Mouse (Mus musculus) frontal cortex, postnatal 10 days (tissue): ENCODE data around the gene Kxd1.

ENCODE experiments used
- DNase-seq, 2 experiments: peaks; one replicate each; pipeline ENCODE4 v3.0.0; 2022; ENCODE audit warnings: low spot score in 2 of 2, mixed read lengths in 1 of 2

The Kxd1 gene

GRCm38 (mm10) chr8:70527512-70528181 lies at the start of gene Kxd1, which contains the start of gene Fkbp8:
Gene Kxd1, minus strand, starts transcription at chr8:70527956.
Gene Fkbp8, plus strand, starts transcription at chr8:70527724.
- DNase-seq: peak; percentile 95 to 98

DNA sequence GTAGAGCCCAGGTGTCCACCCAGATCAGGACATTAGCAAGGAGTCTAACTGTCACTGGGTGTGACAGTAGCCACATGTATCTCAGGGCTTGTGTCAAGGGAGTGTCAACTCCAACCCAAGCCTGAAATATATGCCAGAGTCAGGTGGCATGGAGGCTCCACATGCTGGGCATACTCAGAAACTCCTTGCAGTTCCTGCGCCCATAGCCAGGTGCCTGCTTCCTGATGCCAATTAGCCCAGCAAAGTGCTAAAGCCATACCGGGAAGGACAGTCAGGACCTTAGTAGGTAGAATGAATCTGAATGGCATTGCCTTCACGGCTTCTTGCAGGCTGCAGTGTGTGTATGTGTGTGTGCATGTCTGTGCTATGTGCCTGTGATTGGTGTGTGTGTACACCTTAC lies 49.5 kb upstream of the Kxd1 start:
- DNase-seq: no peak

DNA sequence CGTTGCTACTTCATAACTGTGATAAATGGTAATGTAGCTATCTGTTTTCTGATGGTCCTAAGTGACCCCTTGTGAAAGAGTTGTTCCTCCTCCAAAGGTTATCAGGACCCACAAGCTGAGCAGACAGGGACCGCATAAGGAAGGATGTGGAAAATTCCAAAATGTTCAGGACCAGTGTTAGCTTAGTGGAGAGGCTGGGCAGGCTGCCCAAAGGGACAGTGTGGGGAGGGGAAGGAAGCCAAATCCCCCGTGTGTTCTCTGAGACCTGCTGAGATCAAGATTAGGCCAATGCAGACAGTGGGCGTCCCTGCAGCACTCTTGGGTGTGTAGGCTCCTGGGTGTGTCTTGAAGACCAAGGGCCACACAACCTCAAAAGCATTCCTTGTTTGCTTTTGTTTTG lies 47.2 kb upstream of the Kxd1 start:
- DNase-seq: no peak

GRCm38 (mm10) chr8:70574302-70574701 lies 46.5 kb upstream of the Kxd1 start:
- DNase-seq: no peak

- DNase-seq: no peak
Observed at GRCm38 (mm10) chr8:70570990-70571389, 43.2 kb upstream of the Kxd1 start.

- DNase-seq: no peak
Observed at GRCm38 (mm10) chr8:70570360-70570759, 42.6 kb upstream of the Kxd1 start.

DNA sequence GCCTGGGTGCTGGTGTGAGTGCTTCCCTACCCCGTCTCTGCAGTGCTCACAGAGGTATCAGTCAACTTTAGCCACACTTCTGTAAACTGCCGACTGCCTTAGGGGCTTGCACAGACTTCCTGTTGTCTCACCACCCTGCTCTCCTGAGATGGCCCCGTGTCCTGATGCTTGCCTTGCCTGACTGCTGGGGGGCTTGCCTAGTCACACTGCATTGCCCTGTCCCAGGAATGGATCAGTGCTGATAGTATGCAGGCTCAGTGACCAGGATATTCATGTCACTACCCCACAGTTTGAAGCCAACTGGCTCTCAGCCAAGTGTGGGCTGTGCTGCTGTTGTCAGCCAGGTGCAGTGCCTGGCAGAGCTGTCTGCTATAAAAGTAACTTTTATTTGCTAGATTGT lies 37.8 kb upstream of the Kxd1 start:
- no peak for DNase-seq

GRCm38 (mm10) chr8:70564696-70565235 lies 37.0 kb upstream of the Kxd1 start:
- no peak for DNase-seq

DNA sequence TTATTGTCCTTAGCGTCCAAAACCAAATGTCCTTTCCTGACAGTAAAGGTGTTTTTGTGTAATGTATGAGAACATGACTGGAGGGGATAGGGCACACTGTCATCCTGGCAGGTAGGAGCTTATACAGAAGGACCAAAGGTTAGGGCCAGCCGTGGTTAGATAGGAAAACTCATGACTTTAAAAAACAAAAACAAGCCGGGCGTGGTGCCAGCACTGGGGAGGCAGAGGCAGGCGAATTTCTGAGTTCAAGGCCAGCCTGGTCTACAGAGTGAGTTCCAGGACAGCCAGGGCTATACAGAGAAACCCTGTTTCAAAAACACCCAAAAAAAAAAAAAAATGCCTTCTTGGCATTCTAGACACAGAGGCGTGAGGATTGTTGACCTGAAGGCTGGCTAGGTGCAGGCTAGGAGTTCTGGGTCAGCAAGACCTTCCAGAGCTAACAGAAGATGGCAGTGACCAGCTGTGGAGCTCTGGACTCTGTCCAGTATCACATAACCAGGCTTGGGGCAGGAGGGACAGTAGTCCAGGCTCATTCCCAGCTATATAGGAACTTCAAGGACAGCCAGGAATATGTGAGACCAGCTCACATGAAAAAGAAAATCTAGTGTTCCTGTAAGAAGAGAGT lies 36.1 kb upstream of the Kxd1 start:
- DNase-seq: no peak

DNA sequence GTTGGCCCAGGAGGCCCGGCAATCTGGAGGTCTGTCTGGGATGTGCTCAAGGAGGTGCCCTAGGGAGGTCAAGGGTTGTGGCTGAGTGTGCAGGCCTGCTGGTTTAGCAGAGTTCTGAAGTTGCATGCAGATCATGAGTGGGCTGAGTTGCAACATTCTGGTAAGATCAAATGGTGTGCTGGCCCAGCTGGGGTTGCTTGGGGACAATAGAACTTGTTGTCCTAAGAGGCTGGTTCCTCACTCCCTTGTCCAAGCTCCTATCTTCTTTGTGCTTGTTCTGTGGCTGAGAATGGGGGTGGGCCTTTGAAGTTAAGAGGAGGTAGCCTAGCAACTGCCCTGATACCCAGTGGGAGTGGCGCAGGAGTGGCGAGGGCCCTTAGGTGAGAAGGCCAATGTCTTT lies 35.0 kb upstream of the Kxd1 start:
- DNase-seq: no peak

DNA sequence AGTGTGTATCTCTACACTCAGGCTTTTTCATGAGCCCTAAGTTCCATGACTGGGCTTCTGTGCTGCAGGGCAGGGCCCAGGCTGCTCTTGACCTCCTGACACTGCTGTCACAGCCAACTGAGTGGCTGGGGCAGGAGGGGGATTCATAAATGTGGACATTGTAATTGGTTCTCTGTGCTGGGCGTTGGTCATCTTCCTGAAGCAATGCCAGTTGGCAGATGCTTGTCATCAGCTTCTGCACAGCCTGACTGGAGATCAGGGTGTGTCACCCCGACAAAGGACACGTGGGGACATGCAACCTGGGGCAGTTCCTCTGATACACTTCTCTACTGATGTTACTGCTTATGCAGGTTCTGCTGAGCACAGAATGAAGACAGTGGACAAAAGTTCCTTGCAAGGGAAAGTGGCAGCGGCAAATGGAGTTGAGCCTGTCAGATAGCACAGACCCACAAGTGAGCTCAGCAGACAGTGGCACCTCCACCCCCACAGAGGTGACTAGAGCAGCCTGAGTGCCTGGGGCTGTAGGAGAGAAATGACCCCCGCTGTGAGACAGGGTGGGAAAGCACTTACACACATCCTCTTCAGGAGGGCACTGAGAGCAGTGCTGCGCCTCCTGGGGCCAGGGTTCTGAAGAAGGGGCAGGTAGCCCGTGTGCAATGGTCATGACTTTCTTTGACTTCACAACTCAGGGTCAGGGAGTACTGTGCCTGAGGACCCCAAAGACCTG lies 34.2 kb upstream of the Kxd1 start:
- no peak for DNase-seq

DNA sequence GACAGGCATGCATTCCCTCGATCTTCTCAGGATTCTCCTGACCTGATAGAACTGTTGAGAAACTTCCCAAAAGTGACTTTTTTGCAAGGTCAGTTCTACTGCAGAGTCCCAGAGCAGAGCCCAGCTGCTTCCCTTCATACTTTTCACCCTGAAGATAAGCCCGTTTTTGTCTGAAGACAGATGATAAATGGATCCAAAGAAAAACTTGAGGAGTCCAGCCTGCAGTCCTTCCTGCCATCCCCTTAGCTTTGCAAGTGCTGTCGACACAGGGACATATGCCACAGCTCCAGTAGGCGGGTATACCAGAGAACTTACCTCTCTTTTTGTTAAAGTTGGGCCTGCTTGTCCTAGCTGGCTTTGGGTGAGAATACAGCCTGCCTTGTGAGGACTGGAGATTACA lies 33.6 kb upstream of the Kxd1 start:
- no peak for DNase-seq

DNA sequence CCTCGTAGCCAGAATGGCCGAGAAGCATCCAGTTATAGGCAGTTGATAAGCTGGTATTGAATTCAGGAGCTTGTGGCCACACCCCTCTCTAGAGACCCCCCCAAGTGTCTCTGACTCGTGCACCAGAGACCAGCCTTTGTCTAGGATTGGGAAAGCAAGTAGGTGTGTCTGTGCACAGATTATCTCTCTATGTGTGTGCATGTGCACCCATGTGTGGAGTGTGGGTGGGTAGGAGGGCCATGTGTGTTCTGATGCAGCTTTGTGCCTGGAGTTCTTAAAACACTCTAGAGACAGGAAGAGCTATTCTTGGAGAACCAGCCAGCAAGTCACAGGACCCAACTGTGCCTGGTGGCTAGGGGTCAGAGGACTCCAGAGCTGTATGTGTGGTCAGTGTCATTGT lies 32.8 kb upstream of the Kxd1 start:
- no peak for DNase-seq

DNA sequence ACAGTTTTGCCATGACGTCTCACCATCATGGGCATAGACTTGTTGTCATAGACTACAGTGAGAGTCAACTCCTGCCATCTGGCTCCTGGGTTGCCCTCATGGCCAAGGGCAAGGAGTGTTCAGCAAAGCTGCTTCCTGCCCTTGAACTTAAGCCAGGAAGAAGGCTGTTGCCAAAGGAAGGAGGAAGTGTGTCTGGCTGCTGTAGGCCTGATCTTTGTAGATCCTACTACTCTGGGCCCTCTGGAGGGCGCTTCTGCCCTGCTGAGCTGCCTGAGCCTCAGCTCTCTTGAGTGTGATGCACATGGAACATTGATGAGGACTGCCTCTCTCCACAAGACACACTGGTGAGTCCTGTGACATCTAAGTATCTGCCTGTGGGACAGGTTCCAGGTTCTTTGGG lies 32.3 kb upstream of the Kxd1 start:
- DNase-seq: peak in 1 of 2 experiments; percentile 48

GRCm38 (mm10) chr8:70558983-70559382 lies 31.2 kb upstream of the Kxd1 start:
- no peak for DNase-seq

GRCm38 (mm10) chr8:70558334-70558733 lies 30.6 kb upstream of the Kxd1 start:
- no peak for DNase-seq

GRCm38 (mm10) chr8:70555079-70555747 lies 27.5 kb upstream of the Kxd1 start:
- no peak for DNase-seq

DNA sequence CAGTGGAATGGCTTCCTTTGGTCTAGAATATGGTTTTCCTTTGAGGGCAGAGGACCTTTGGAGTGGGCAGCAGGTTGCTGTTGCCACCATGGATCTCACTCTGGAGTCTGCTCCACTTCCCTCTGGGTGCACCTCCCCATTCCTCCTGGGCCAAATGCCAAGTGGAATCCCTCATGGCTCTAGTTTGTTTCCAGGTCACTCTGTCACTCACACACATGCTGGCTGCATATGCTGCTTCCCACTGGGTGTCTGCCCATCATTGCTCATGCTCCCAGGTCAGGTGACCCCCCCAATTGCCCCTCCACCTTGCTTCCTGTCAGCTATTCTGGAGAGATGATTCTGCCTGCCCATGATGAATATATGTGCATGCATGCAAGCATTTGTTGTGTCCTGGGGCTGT lies 26.0 kb upstream of the Kxd1 start:
- DNase-seq: no peak

- no peak for DNase-seq
Observed at GRCm38 (mm10) chr8:70552836-70553235, 25.1 kb upstream of the Kxd1 start.

DNA sequence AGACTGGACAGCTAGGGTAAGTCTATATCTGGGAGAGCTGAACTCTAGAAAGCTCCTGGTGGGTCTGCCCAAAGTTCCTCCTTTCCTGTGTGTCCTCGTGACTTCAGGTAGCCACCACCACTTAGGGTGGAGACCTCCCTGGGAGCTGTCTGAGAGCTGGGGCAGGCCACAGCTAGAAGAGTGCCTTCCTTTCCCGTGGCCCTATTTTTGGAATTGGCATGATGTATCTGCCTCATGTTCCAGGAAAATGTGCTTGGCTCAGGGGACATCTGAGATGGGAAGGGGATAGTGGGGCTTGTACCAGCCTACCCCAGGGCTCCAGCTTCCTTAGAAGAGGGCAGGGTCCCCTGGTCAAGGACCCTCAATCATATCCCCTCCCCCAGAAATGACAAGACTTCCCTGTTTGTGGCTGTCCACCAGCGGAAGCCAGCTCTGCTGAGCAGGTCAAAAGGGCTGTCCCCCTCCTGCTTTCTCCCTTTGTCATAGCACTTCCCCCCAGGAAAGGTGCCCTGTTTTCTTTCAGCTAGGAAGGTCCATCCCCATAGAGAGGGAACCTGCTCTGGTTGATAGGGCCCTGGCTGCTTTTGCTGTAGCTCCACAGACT lies 23.9 kb upstream of the Kxd1 start:
- DNase-seq: no peak

- DNase-seq: no peak
Observed at GRCm38 (mm10) chr8:70549412-70550184, 21.8 kb upstream of the Kxd1 start.
